Mouse (Mus musculus) kidney, postnatal 25 days (tissue): ENCODE measurements around the gene Robo4.

Experiments used
- DNase-seq, 2 experiments: peaks; one replicate each; pipeline ENCODE4 v3.0.0; 2021; ENCODE audit warnings: mixed read lengths in 2 of 2

Robo4 gene

DNA sequence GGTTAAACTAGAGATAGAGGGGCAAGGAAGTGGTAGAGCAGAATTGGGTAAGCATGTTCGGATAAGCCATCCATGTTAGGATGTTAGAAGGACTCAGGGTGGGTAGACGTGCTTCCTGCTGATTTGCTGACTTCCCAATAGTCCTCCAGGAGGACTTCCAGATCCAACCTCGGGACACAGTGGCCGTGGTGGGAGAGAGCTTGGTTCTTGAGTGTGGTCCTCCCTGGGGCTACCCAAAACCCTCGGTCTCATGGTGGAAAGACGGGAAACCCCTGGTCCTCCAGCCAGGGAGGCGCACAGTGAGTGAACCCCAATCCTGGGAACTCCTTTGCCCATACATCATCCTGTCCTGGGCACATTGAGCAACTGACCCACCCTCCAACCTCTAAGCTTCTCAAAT is 1.3 kb downstream of the Robo4 start:
- DNase-seq = no peak

DNA sequence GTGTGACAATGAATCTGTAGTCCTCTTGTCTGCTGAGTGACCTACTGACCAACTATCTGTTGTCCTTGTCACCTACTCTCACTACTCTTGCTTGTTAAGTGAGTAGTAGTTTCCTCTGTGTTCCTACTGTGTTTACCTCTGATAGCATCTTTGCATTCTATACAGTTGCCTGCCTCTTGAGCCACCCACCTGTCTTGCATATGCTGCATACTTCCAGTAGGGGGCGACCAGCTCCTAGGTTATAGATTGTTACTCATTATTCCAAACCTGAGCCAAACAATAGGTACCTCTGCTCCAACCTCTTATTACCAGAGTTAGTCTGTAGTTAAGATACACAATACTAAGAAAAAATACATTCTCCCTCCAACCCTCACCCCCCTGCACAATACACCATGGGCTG is 4.7 kb downstream of the Robo4 start:
- no peak for DNase-seq

DNA sequence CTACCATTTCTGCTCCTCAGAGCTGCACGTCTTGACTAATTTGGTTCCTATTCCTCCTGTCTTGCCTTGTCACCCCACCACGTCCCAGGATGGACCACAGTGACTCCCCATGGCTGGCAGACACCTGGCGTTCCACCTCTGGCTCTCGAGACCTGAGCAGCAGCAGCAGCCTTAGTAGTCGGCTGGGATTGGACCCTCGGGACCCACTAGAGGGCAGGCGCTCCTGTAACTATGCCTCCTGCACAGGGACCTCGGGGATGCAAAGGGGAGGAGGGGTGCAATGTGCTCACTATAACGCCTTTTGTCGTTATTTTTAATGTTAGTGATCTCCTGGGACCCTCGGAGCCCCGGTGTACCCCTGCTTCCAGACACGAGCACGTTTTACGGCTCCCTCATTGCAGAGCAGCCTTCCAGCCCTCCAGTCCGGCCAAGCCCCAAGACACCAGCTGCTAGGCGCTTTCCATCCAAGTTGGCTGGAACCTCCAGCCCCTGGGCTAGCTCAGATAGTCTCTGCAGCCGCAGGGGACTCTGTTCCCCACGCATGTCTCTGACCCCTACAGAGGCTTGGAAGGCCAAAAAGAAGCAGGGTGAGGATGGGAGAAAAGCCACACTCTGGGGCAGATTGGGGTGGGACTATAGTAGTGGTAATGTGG is 6.3 kb downstream of the Robo4 start:
- DNase-seq = peak in 1 of 2 experiments; percentile 63

DNA sequence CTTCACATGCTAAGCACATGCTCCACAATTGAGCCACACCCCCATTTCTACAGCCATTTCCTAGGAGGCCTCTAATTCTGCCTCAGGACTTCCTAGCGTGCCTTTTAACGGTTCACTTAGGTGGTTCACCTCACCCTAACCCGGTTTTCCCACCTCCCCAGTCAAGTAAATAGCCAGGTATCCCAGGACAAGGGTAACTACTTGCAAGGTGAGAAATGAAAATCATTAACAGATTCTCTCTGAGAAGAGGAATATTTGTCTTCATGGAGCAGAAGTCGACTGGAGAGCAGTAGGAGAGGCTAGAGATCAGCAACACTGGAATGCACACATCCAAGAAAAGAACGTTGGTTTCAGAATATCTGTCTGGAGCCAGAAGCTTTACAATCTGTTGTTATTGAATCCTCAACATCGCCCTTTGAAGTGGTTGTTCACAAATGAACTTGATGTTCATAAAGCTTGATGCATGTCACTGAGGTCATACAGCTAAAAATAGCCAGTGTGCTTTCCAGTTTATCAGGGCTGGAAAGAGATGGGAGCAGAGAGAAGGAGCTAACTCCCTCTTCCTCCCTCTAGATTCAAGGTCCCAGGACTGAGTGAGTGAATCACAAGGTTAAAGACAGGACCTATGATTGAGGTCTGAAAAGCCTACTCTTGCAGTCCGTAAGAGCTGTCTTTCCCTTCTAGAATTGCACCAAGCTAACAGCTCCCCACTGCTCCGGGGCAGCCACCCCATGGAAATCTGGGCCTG is 8.2 kb downstream of the Robo4 start:
- DNase-seq = no peak

DNA sequence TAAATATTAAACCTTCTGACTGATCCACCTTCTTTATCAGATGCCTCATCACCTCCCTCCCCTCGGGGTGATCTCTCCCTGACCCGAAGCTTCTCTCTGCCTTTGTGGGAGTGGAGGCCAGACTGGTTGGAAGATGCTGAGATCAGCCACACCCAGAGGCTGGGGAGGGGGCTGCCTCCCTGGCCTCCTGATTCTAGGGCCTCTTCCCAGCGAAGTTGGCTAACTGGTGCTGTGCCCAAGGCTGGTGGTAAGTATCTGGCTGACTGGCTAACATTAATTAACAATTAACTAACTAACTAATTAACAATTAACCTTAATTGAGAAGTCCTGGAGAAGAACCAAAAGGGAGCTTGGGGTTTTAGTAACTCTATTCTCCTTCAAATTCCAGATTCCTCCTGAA is 11.3 kb downstream of the Robo4 start:
- peak in 1 of 2 experiments; percentile 63 for DNase-seq

DNA sequence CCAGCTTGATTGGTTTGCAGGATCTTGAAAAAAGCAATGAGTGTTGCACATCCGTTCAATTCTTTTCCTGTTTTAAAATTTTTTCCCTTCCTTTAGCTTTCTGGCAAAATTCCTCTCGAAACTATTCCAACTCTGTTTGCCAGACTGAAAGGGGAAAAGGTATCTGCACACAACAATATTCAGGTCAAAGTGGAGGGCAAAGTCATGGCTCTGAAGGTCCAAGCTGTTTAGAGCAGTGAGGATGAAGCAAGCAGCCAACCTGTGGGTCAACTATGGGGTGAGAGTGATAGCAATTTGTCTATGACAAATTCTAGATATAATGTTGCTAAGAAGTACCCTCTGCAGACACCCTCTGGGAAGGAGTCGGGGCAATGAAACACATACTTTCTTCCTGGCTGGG is 13.0 kb downstream of the Robo4 start:
- no peak for DNase-seq

DNA sequence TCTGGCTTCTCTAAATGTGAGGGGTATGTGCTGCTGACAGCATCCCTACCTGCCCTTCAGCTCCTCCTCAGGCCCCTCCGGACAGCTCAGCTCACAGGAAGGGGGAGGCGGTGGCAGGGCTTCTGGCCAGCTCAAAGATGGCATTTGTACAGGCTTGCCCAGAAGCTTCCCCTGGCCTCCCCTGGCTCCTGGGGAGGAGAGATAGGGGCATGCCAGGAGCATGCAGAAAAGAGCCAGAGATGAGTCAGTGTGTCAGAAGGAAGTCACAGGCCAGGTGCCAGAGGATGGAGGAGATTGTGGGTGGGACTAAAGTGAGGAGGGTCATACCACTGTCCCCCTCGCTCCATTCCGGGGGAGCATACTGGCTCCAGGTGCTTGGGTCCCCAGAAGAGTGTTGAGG is 17.1 kb downstream of the Robo4 start:
- peak in 1 of 2 experiments; percentile 33 for DNase-seq

DNA sequence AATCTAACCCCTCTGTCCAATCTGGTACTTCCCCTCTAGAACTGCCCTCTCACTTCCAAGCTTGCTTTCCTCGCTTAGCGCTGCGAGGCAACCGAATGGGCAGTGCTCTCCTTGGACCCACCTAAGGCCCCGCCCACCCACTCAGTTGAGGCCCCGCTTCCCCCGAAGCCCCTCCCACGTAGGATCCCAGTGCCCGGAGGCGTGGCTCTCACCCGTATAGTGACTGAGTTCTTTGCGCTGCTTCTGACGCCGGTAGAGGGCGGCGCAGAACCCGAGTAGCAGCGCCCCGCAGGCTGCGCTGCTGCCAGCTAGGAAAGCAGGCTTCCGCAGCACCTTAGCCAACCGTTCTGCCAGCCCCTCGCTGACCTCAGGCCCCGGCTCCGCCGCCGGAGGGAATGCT is 19.0 kb downstream of the Robo4 start:
- peak; percentile 93 for DNase-seq

DNA sequence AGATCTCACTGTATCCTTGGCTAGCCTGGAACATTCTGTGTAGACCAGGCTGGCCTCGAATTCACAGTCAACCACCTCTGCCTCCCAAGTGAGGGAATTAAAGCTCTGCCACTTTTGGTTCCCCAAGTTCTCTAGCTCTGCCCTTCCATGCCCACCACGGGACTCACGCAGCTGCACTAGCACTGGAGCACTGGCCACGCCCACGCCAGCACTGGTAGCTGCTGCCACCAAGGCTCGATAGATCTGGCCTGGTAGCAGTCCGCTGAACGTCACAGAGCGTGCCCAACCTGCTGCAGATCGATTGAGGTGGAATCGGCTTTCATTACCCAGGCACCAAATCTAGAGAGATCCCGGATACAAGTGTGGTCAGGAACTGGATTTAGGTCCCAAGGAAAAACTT is 19.5 kb downstream of the Robo4 start:
- DNase-seq = peak in 1 of 2 experiments; percentile 61

DNA sequence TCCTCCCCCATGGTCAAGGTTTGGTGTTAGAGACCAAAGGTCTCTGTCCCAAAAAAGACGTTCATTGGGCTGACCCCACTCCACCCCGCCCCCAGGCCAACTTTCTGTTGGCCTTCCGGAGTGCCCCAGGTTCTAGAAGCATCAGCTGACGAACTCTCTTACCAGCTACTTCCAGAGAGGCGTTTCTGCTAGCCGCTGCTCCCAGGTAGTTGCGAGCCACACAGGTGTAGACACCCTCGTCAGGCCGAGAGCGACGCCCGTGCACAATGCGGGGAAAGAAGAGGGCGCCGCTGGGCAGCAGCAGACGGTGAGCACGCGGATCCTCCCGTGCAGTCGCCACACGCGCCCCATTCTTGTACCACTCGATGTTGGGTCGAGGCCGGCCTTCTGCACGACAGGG is 27.6 kb downstream of the Robo4 start:
- DNase-seq = no peak

DNA sequence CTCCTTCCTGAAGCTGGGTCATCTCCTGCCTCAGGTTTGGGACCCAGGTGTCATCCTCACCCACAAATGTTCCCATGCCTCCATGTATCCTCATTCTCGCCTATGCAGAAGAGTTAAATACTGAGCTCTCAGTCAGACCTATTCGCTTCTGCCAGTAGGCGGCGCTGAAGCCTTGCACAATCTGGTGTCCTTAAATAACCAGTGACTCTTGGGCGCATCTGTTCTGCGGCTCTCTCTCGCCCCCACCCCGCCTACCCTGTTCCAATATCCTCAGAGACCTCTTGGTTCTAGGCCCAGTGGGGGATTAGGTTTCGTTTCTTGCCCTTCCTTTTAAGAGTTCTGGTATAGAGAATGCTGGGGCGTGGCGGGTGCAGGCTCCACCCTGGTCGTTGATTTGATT is 28.9 kb downstream of the Robo4 start:
- peak; percentile 87 to 94 for DNase-seq

DNA sequence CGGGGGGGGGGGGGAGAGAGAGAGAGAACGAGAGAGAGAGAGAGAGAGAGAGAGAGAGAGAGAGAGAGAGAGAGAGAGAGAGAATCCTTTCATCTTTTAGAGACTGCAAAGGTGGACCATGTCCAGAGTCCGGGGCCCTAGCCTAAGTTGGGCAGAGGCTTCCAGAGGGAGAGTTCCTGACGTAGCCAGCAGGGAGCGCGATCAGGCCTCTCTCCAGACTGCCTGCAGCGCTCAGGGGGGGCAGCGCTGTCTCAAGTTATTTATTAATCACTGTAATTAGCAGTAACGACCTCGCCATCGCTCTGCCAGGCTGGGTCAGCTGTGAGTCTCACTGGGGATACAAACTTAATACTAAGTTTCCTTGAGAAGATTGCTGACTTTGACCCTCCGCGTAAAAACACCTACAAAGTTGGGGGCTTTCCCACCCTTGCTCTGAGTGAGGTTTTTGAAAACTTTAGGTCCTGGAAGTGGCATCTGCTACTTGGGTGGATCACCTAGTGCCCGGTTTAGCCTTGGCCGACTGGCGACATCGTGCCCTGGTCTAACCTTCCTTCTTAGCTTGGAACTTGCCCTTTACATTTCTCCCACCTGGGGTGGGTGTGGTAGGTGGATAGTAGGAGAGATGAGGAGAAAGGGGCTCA is 30.4 kb downstream of the Robo4 start:
- peak; percentile 89 for DNase-seq

DNA sequence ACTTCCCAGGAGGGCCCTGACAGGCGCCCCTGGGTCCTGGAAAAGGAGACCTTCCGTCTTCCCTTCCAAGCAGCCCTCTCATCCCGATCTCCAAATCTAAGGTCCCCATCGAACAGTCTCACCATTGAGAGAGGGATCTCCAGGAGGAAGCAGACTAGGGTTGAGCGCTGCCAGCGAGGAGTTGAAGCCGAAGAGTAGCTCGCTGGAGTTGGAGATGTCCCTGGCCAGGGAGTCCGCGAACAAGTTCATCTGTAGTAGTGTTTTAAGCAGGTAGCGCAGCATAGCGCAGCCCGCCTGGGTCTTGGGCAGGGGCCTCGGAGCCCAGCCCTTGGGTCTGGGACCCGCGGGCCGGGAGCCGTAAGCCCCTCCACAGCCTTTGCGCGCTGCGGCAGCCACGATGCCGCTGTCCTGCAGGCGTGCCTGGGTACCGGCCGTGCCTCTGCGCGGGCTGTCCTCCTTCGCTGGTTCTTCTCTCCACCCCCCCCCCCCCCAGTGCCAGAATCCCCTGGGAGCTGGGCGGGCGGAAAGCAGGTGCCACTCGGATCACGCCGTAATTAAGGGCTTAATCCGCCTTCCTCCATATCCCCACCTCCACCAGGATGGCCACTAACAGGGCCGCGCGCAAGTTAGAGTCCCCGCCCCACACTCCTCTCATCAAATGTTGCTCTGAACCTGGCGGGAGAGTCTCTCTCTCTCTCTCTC is 31.2 kb downstream of the Robo4 start, which contains the start of gene Robo3:
Gene Robo3, minus strand, starts transcription at position 527 of the 702 bp plus-strand sequence.
- DNase-seq = no peak

DNA sequence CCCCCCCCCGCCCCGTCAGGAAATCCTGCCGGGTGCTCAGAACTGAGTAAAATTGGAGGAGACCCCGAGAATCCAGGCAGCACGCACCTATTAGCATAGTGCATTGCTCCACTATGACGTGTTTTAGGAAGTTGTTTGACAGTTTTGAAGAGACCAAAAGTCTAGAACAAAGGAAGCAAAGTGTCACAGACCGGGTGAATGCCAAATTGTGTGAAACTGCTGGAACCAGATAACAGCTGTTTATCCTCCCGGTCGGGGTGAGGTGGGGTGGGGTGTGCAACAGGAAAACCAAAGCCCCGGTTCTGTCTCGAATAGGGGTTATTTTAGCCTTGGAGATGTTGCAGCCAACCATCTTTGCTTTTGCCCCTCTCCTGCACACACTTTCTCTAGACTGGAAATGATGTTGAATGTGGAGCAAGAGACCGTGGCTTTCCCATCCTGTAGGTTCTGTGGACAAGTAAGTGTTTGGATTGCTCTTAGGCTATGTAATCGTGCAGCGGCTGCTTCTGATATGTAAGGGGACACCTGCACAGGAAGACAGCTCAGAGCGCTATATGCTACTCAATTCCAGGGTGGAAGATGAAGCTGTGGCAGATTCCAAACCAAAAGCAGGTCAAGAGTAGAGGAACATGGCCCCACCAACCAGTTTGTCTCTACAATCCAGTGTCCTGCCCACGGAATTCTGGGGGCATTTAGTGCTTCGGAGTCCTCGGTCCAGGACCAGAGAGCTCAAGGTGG is 32.3 kb downstream of the Robo4 start:
- DNase-seq = peak; percentile 53 to 65

DNA sequence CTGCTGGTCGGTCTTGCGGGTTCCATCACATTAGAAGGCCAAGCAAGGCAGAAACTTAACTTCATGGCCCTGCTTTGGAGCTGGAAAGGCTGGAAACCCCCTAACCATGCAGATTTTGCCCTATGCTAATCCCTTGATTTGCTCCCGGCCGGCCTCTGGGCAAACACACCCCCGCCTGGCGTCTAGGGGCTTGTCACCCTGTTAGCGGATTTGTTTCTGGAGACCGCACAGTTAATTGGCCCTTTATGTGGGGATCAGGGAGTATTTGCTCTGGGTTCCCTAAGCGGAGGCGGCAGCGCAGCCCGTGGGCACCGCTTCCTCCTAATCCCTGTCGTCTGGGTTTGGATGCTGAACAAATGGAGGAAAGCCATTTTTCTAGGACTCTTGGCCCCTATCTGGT is 33.2 kb downstream of the Robo4 start:
- no peak for DNase-seq

DNA sequence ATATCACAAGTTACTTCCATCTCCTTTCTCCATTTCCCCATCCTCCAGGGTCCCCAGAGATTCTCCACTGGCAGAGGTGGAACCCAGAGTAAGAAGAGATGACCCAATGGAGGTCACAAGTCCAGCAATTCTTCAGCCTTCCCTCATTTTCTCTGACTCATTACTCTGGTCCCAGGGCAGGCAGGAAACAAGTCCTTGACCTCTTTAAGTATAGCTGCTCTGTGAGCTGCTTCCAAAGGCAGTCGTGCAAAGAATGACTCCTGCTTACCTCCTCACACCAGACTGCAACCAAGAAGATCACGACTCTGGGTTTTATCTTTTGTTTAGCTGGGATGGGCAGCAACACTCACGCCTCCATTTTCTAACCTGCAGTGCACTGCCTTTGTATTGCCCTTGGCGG is 33.9 kb downstream of the Robo4 start:
- DNase-seq = no peak

DNA sequence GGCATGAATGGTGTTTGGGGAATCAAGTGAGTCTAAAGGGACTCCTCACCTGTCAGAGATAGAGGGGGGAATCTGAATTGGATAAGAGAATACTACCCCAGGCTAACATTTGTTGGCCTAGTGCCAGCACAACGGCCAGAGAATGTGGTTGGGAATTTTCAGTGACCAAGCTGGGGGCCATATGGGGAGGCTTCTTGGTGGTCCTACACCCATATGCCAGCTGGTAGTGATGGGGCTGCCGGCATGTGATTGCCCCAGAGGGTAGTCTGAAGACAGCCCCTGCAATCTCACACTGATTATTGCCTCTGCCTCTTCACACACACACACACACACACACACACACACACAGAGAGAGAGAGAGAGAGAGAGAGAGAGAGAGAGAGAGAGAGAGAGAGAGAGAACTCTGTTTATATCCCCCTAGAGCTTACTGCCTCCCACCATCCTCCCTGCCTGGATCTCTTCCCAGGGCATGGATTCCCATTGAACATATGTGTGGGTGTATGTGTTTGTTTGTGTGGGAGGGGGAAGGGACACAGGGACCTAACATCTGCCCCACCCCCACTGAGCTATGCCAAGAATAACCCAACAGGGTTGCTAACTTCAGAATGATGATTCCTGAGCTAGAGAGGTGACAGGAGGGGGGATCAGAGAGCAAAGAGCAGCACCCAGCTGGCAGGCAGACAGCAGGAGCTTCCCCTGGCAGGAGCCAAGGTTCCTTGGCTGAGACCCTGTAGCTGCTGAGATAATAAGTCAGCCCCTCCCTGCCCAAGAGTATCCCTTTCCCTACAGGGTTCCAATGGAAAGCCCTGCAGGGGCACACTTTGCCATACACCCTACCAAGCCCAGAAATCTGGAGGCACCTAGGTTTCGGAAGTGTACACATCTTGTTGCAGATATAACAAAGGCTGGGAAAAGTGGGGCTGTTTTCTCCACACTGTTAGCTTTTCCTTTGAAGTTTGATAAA is 36.4 kb downstream of the Robo4 start:
- DNase-seq = peak; percentile 54 to 68

DNA sequence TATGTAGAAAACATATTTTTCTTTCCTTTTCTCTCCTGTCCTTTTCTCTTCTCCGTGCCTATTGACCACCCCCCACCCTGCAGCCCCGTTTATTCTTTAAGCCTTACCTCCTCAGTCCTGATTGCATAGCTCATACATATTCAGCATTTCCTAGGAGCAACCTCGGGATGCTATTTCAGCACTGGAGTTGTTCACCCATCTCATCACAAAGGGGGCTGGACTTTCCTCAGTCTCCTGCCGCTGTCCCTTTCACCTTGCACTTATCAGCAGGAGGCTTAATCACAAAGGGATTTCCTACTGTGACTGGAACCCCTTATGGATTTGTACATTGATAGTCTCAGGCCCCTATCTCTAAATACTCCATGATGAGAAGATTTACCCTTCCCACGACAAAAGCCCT is 50.7 kb downstream of the Robo4 start:
- DNase-seq = no peak

DNA sequence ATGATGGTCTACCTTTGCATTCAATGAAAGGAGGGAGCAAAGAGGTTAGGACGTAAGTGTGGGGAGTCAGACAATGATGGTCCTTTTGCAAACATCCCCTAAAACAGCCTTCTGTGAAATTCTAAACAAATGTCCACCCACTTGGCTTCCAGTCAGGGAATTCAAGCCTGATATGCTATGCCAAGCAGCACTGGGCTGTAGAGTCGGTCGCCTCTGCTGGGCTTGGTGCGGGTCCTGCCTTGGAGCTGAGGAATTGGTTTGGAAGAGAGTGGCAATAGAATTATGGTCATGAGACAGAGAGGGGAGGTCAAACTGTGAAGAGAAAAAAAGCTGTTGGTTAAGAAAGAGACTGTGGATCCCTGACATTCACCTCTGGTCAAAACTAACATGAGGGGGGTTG is 51.6 kb downstream of the Robo4 start:
- no peak for DNase-seq

DNA sequence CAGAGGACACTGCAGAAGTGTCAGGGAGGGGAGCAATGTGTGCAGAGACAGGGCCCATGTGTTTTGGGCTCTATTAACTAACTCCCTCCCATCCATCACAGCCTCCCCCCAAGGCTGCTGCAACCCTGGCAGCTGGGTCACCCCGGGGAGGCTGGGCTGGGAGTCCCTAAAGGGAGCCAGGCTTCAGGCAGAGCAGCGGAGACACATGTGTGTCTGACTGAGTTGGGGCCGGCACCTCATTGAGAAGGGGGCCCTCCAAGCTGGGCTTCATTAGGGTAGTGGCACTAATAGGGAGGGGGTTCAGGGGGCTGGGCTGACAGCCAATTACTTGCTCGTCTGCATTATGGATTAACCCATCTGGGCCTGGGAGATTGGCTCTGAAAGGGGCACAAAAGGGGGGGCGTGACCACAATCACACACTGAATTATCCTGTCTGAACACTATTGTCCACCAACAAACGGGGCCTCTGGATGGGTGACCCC is 52.4 kb downstream of the Robo4 start:
- DNase-seq = no peak

DNA sequence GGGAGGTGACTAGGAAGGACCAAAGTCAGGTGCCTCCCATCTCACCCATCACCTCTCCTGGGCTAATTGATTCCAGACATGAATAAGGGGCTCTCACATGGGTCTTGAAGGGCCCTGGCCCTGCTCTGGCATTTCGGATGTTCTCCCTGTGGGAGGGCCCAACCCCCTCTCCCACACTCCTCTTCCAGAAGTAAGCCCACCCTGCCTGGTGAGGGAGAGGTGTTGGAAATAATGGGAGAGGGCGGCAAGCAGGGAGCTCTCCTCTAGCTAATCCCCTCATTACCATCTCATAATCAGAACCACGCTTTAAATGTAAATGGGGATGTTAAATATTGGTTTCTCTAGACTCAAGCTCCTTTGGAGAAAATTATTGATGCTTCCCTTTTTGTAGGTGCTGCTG is 53.3 kb downstream of the Robo4 start:
- DNase-seq = no peak
